Mouse (Mus musculus) hindbrain, embryonic 11.5 days (tissue): ENCODE results near the gene Lrmp. TPM values are rescaled to one million over a fixed set of nuclear protein-coding genes. Genes with fewer than 3 reads are reported as not detected.
"Not testable (repeated sequence)": the region's sequence is repeated elsewhere in the genome, so short reads cannot be mapped to it uniquely, and the experiment has no call there.

ENCODE experiments used
- ATAC-seq: fragments of 200-750 bp; cut with Nextera tagmentation; 2 replicates; pipeline ENCODE4 v1.8.0; 2017; ENCODE audit warnings: mild to moderate bottlenecking, moderate TSS enrichment, moderate library complexity; ENCODE audit not compliant: low FRiP score
- DNase-seq: peaks from one replicate; pipeline ENCODE4 v3.0.0-alpha.2; 2015; ENCODE audit warnings: low spot score
- H3K27ac ChIP-seq: fragments of 300-500 bp; sonication (generic); 2 replicates; pipeline ENCODE4 v1.5.1; 2014; ENCODE audit warnings: mild to moderate bottlenecking, low read depth, low read length
- H3K27me3 ChIP-seq: fragments of 300-500 bp; sonication (generic); 2 replicates; pipeline ENCODE4 v1.6.1; 2014; ENCODE audit warnings: mild to moderate bottlenecking, low read length, moderate library complexity, mixed read lengths; ENCODE audit not compliant: control insufficient read depth, insufficient read depth
- H3K36me3 ChIP-seq: fragments of 300-500 bp; sonication (generic); 2 replicates; pipeline ENCODE4 v1.6.1; 2014; ENCODE audit warnings: mild to moderate bottlenecking, low read length, moderate library complexity, mixed read lengths; ENCODE audit not compliant: control insufficient read depth, insufficient read depth
- H3K4me1 ChIP-seq: fragments of 300-500 bp; sonication (generic); replicated peaks from 2 replicates; pipeline ENCODE4 v1.6.1; 2014; ENCODE audit warnings: low read length, mixed read lengths; ENCODE audit not compliant: control insufficient read depth, insufficient read depth
- H3K4me2 ChIP-seq: fragments of 300-500 bp; sonication (generic); replicated peaks from 2 replicates; pipeline ENCODE4 v1.6.1; 2014; ENCODE audit warnings: mild to moderate bottlenecking, low read depth, low read length
- H3K4me3 ChIP-seq: fragments of 300-500 bp; sonication (generic); 2 replicates; pipeline ENCODE4 v1.5.1; 2014; ENCODE audit warnings: low read depth, low read length
- H3K9ac ChIP-seq: fragments of 300-500 bp; sonication (generic); 2 replicates; pipeline ENCODE4 v1.6.1; 2014; ENCODE audit warnings: low read depth, low read length
- H3K9me3 ChIP-seq: fragments of 300-500 bp; sonication (generic); 2 replicates; pipeline ENCODE4 v1.6.1; 2016; ENCODE audit warnings: low read length; ENCODE audit not compliant: control insufficient read depth
- WGBS: fragments of 180-500 bp; shearing (Covaris S2); extraction: QIAGEN DNeasy Blood & Tissue Kit; methylation state at CpG from one replicate; pipeline ENCODE4 v1.1.7; 2014; 5-methylcytosine and 5-hydroxymethylcytosine counted together
- polyA plus RNA-seq: library from polyadenylated mRNA; unstranded; fragments of >200 nt; fragmentation: Nextera tagmentation; extraction: Ambion mirVana; gene quantifications from 2 replicates; pipeline ENCODE4 v1.2.1, GENCODE M21; 2014

The Lrmp gene
- polyA plus RNA-seq, 1 experiment from 2014 or later, result 1.5 TPM

- Histone ChIP-seq H3K4me2 (no peak overlapping the region), H3K27me3 (no peaks in the 10 kb centered on the region), H3K36me3 (no peaks in the 10 kb centered on the region), H3K27ac (no peak overlapping the region), H3K4me1 (no peaks in the 10 kb centered on the region), H3K9me3 (no peaks in the 10 kb centered on the region), H3K4me3 (no peak overlapping the region), H3K9ac (no peak overlapping the region)
- 80% methylated on average over 7 of the region's 7 CpGs for WGBS
- DNase-seq (no peak), ATAC-seq (no peak)
These were observed 23.5 kb upstream of the Lrmp start for GRCm38 (mm10) chr6:145091998-145092397.

- 56% methylated on average over 7 of the region's 7 CpGs for WGBS
- not testable (repeated sequence) for H3K4me1 ChIP-seq, H3K36me3 ChIP-seq, H3K27ac ChIP-seq, ATAC-seq, H3K4me2 ChIP-seq, H3K27me3 ChIP-seq, H3K9me3 ChIP-seq, H3K9ac ChIP-seq, DNase-seq, H3K4me3 ChIP-seq
These were observed 22.3 kb upstream of the Lrmp start for GRCm38 (mm10) chr6:145093038-145093622.

DNA sequence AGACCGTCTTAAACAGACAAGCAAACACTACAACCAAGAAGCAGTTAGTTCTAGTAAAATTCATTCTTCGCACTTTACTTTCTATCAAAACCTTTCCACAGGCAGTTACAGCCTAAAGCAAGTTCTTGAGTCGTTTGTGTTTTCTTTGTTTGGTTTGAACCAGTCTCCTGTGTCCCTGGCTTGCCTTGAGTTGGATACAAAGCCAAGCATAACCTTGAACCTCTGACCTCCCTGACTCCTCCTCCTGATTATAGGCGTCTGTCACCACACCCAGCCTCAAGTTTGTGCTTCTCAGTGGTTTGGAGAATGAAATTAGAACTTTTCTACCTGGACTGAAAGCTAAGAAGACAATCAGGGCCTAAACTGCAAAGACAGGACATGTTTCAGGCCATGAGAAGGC, 21.0 kb upstream of the Lrmp start:
- H3K4me3 ChIP-seq, result no peak overlapping the region
- no peak overlapping the region for H3K4me2 ChIP-seq
- H3K4me1 ChIP-seq, result no peaks in the 10 kb centered on the region
- no peaks in the 10 kb centered on the region for H3K36me3 ChIP-seq
- H3K9ac ChIP-seq, result no peak overlapping the region
- no peaks in the 10 kb centered on the region for H3K9me3 ChIP-seq
- no peaks in the 10 kb centered on the region for H3K27me3 ChIP-seq
- ATAC-seq (no peak), DNase-seq (no peak)
- 79% methylated on average over 4 of the region's 4 CpGs for WGBS
- H3K27ac ChIP-seq, result no peak overlapping the region

DNA sequence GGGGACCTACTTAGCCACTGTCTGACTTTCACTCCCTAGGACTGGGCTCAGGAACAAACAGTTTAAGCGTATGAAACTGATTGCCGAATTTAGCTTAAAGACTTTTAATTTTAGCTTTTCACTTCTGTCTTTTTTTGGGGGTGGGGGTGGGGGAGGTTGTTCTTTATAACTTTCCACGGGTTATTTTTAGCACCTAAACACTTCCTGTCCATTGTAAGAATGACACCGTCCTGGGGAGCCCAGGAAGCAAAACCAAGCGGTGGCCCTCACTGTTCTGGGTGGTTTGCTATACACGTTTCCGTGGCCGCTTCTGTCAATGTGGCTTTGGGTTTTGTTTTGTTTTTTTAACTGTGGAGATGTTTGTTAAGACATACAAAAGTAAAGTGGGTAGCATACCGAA, 14.5 kb upstream of the Lrmp start:
- H3K9ac ChIP-seq, result no peak overlapping the region
- H3K9me3 ChIP-seq, result no peaks in the 10 kb centered on the region
- no peak overlapping the region for H3K4me2 ChIP-seq
- ATAC-seq, result no peak
- WGBS, result 75% methylated on average over 9 of the region's 9 CpGs
- no peak overlapping the region for H3K4me3 ChIP-seq
- no peak for DNase-seq
- H3K4me1 ChIP-seq, result no peaks in the 10 kb centered on the region
- no peaks in the 10 kb centered on the region for H3K27me3 ChIP-seq
- H3K27ac ChIP-seq, result no peak overlapping the region
- no peaks in the 10 kb centered on the region for H3K36me3 ChIP-seq

- no peaks in the 10 kb centered on the region for H3K36me3 ChIP-seq
- WGBS, result 85% methylated on average over 10 of the region's 10 CpGs
- H3K4me3 ChIP-seq, result no peak overlapping the region
- no peak overlapping the region for H3K9ac ChIP-seq
- H3K4me1 ChIP-seq, result no peaks in the 10 kb centered on the region
- no peak overlapping the region for H3K4me2 ChIP-seq
- ATAC-seq (no peak), DNase-seq (no peak)
- no peaks in the 10 kb centered on the region for H3K9me3 ChIP-seq
- no peak overlapping the region for H3K27ac ChIP-seq
- H3K27me3 ChIP-seq, result no peaks in the 10 kb centered on the region
These were observed 11.1 kb upstream of the Lrmp start for GRCm38 (mm10) chr6:145104241-145104939.

- no peak overlapping the region for H3K27ac ChIP-seq
- no peaks in the 10 kb centered on the region for H3K36me3 ChIP-seq
- no peak overlapping the region for H3K9ac ChIP-seq
- ATAC-seq (no peak), DNase-seq (no peak)
- H3K4me2 ChIP-seq, result no peak overlapping the region
- no peaks in the 10 kb centered on the region for H3K4me1 ChIP-seq
- H3K9me3 ChIP-seq, result no peaks in the 10 kb centered on the region
- 94% methylated on average over 10 of the region's 10 CpGs for WGBS
- H3K27me3 ChIP-seq, result no peaks in the 10 kb centered on the region
- H3K4me3 ChIP-seq, result no peak overlapping the region
These were observed 10.0 kb upstream of the Lrmp start for GRCm38 (mm10) chr6:145105439-145105838.

GRCm38 (mm10) chr6:145106163-145106842, 9.2 kb upstream of the Lrmp start:
- ATAC-seq, result no peak

DNA sequence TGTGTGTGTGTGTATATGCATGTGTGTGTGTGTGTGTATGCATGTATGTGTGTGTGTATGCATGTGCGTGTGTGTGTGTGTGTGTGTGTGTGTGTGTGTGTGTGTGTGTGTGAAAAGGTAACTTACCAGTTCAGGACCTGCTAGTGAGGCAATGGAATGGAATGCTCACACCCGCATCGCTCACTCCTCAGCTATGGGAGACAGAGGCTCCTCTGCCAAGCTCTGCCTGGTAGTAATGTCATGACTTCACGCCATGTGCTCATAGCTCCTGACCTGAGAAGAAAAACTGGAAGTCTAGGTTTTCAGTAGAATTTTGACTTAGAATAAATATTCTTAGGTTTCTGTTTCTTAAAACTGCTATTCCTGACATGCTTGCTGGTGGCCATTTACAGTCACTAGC, 4.7 kb upstream of the Lrmp start:
- WGBS, result 90% methylated on average over 4 of the region's 4 CpGs
- no peaks in the 10 kb centered on the region for H3K36me3 ChIP-seq
- ATAC-seq, result no peak

More at GRCm38 (mm10) chr6:145106163-145106842, 9.2 kb upstream of the Lrmp start:
- H3K4me1 ChIP-seq, result no peaks in the 10 kb centered on the region
- H3K9me3 ChIP-seq, result no peaks in the 10 kb centered on the region
- no peak for DNase-seq
- H3K4me3 ChIP-seq, result no peak overlapping the region
- WGBS, result 88% methylated on average over 5 of the region's 6 CpGs
- H3K36me3 ChIP-seq, result no peaks in the 10 kb centered on the region
- no peak overlapping the region for H3K9ac ChIP-seq
- no peak overlapping the region for H3K4me2 ChIP-seq
- H3K27me3 ChIP-seq, result no peaks in the 10 kb centered on the region
- H3K27ac ChIP-seq, result no peak overlapping the region

GRCm38 (mm10) chr6:145112865-145113264, 2.6 kb upstream of the Lrmp start:
- no peaks in the 10 kb centered on the region for H3K36me3 ChIP-seq
- WGBS, result 61% methylated on average over 6 of the region's 6 CpGs
- H3K27me3 ChIP-seq, result no peaks in the 10 kb centered on the region
- no peak overlapping the region for H3K4me2 ChIP-seq
- DNase-seq, result no peak
- no peak overlapping the region for H3K4me3 ChIP-seq
- 0 out of 2 replicates have a peak, but pooled peaks cover 3% of the 10 kb centered on the region for H3K4me1 ChIP-seq
- H3K9ac ChIP-seq, result no peak overlapping the region
- no peak overlapping the region for H3K27ac ChIP-seq
- ATAC-seq, result no peak
- H3K9me3 ChIP-seq, result no peaks in the 10 kb centered on the region

More for the DNA sequence above, 4.7 kb upstream of the Lrmp start:
- no peak for DNase-seq
- H3K4me1 ChIP-seq, result no peaks in the 10 kb centered on the region
- no peaks in the 10 kb centered on the region for H3K27me3 ChIP-seq
- no peak overlapping the region for H3K9ac ChIP-seq
- no peak overlapping the region for H3K27ac ChIP-seq
- no peak overlapping the region for H3K4me2 ChIP-seq
- no peak overlapping the region for H3K4me3 ChIP-seq
- H3K9me3 ChIP-seq, result no peaks in the 10 kb centered on the region
